Mouse (Mus musculus) intestine, postnatal 0 days (tissue): ENCODE measurements around the gene Cst7. TPM values are rescaled to one million over a fixed set of nuclear protein-coding genes. Genes with fewer than 3 reads are reported as not detected.

Experiments used
- ATAC-seq: fragments of 200-750 bp; cut with Nextera tagmentation; 2 replicates; pipeline ENCODE4 v1.8.0; 2017; ENCODE audit warnings: mild to moderate bottlenecking, moderate TSS enrichment, moderate library complexity
- H3K27ac ChIP-seq: fragments of 300-500 bp; sonication (generic); 2 replicates; pipeline ENCODE4 v1.5.1; 2014; ENCODE audit warnings: mild to moderate bottlenecking, low read depth, low read length, moderate library complexity
- H3K27me3 ChIP-seq: fragments of 300-500 bp; sonication (generic); replicated peaks from 2 replicates; pipeline ENCODE4 v1.6.1; 2014; ENCODE audit warnings: low read length, mixed read lengths; ENCODE audit not compliant: control insufficient read depth, insufficient read depth
- H3K36me3 ChIP-seq: fragments of 300-500 bp; sonication (generic); 2 replicates; pipeline ENCODE4 v1.6.1; 2014; ENCODE audit warnings: mild to moderate bottlenecking, moderate library complexity; ENCODE audit not compliant: control insufficient read depth, insufficient read depth
- H3K4me1 ChIP-seq: fragments of 300-500 bp; sonication (generic); replicated peaks from 2 replicates; pipeline ENCODE4 v1.6.1; 2014; ENCODE audit warnings: antibody characterized with exemption, low read length, mixed read lengths; ENCODE audit not compliant: control insufficient read depth, insufficient read depth
- H3K4me2 ChIP-seq: fragments of 300-500 bp; sonication (generic); replicated peaks from 2 replicates; pipeline ENCODE4 v1.6.1; 2014; ENCODE audit warnings: low read depth, mild to moderate bottlenecking, moderate library complexity
- H3K4me3 ChIP-seq: fragments of 300-500 bp; sonication (generic); 2 replicates; pipeline ENCODE4 v1.5.1; 2014; ENCODE audit warnings: low read depth, low read length
- H3K9ac ChIP-seq: fragments of 300-500 bp; sonication (generic); 2 replicates; pipeline ENCODE4 v1.6.1; 2014; ENCODE audit warnings: mild to moderate bottlenecking, low read depth, low read length
- H3K9me3 ChIP-seq: fragments of 300-500 bp; sonication (generic); 2 replicates; pipeline ENCODE4 v1.6.1; 2016; ENCODE audit warnings: mixed run types; ENCODE audit not compliant: control insufficient read depth
- CTCF ChIP-seq: sonication (generic); IDR thresholded peaks from 2 replicates; pipeline ENCODE4 v1.5.1; 2016; ENCODE audit warnings: low read depth, mild to moderate bottlenecking, control low read depth, antibody characterized with exemption, moderate library complexity
- whole genome bisulfite sequencing: fragments of 180-500 bp; shearing (Covaris S2); extraction: QIAGEN DNeasy Blood & Tissue Kit; methylation state at CpG from one replicate; pipeline ENCODE4 v1.1.7; 2014; 5-methylcytosine and 5-hydroxymethylcytosine counted together
- polyA plus RNA-seq: library from polyadenylated mRNA; unstranded; fragments of >200 nt; fragmentation: Nextera tagmentation; extraction: Ambion mirVana; gene quantifications from 2 replicates; pipeline ENCODE4 v1.2.1, GENCODE M21; 2015

Gene Cst7
- polyA plus RNA-seq, 1 experiment from 2014 or later = 0.16 TPM

- H3K27ac ChIP-seq = no peak overlapping the region
- no peaks in the 10 kb centered on the region for H3K36me3 ChIP-seq
- no peak for TF ChIP-seq CTCF
- H3K27me3 ChIP-seq = no peaks in the 10 kb centered on the region
- no peaks in the 10 kb centered on the region for H3K4me1 ChIP-seq
- ATAC-seq = no peak
- H3K4me3 ChIP-seq = no peak overlapping the region
- no peaks in the 10 kb centered on the region for H3K9me3 ChIP-seq
- no peak overlapping the region for H3K9ac ChIP-seq
- H3K4me2 ChIP-seq = no peak overlapping the region
- WGBS = 79% methylated on average over 3 of the region's 3 CpGs
Measured at GRCm38 (mm10) chr2:150572463-150572862, 2.2 kb downstream of the Cst7 start.

GRCm38 (mm10) chr2:150576256-150576655 lies 6.0 kb downstream of the Cst7 start:
- H3K9ac ChIP-seq = no peak overlapping the region
- WGBS = 96% methylated on average over 1 of the region's 1 CpGs
- no peak overlapping the region for H3K27ac ChIP-seq
- no peaks in the 10 kb centered on the region for H3K36me3 ChIP-seq
- no peak for ATAC-seq
- no peaks in the 10 kb centered on the region for H3K9me3 ChIP-seq
- H3K4me1 ChIP-seq = no peaks in the 10 kb centered on the region
- H3K4me2 ChIP-seq = no peak overlapping the region
- H3K4me3 ChIP-seq = no peak overlapping the region
- H3K27me3 ChIP-seq = no peaks in the 10 kb centered on the region
- TF ChIP-seq CTCF = no peak

GRCm38 (mm10) chr2:150578603-150579002 lies 8.4 kb downstream of the Cst7 start:
- WGBS = 82% methylated on average over 5 of the region's 5 CpGs
- Histone ChIP-seq H3K36me3 (peaks cover under 1% of the 10 kb centered on the region; the same call in 1 of the 2 replicates), H3K4me1 (no peaks in the 10 kb centered on the region), H3K27ac (no peak overlapping the region), H3K9me3 (no peaks in the 10 kb centered on the region), H3K9ac (no peak overlapping the region), H3K4me3 (no peak overlapping the region), H3K27me3 (no peaks in the 10 kb centered on the region), H3K4me2 (no peak overlapping the region)
- no peak for TF ChIP-seq CTCF
- no peak for ATAC-seq

- no peak overlapping the region for H3K4me3 ChIP-seq
- 73% methylated on average over 1 of the region's 1 CpGs for WGBS
Measured at GRCm38 (mm10) chr2:150579628-150580027, 9.4 kb downstream of the Cst7 start.

GRCm38 (mm10) chr2:150589076-150589475 lies 18.9 kb downstream of the Cst7 start:
- no peak for TF ChIP-seq CTCF
- no peak overlapping the region for H3K4me2 ChIP-seq
- 84% methylated on average over 11 of the region's 11 CpGs for WGBS
- H3K36me3 ChIP-seq = peaks cover 38% of the 10 kb centered on the region
- H3K4me3 ChIP-seq = no peak overlapping the region
- H3K9ac ChIP-seq = no peak overlapping the region
- no peaks in the 10 kb centered on the region for H3K27me3 ChIP-seq
- no peak for ATAC-seq
- no peaks in the 10 kb centered on the region for H3K4me1 ChIP-seq
- H3K27ac ChIP-seq = no peak overlapping the region
- H3K9me3 ChIP-seq = no peaks in the 10 kb centered on the region

More at GRCm38 (mm10) chr2:150579628-150580027, 9.4 kb downstream of the Cst7 start:
- Histone ChIP-seq H3K9ac (no peak overlapping the region), H3K27me3 (no peaks in the 10 kb centered on the region), H3K27ac (no peak overlapping the region), H3K36me3 (peaks cover 9% of the 10 kb centered on the region), H3K4me1 (no peaks in the 10 kb centered on the region), H3K9me3 (no peaks in the 10 kb centered on the region), H3K4me2 (no peak overlapping the region)
- ATAC-seq = no peak
- no peak for TF ChIP-seq CTCF

GRCm38 (mm10) chr2:150595411-150596190 lies 25.4 kb downstream of the Cst7 start:
- no peaks in the 10 kb centered on the region for H3K9me3 ChIP-seq
- no peak for ATAC-seq
- no peak overlapping the region for H3K27ac ChIP-seq
- H3K4me1 ChIP-seq = no peaks in the 10 kb centered on the region
- 80% methylated on average over 3 of the region's 3 CpGs for WGBS
- no peak overlapping the region for H3K9ac ChIP-seq
- no peak overlapping the region for H3K4me2 ChIP-seq
- no peak overlapping the region for H3K4me3 ChIP-seq
- no peaks in the 10 kb centered on the region; the same call in 1 of the 2 replicates for H3K36me3 ChIP-seq
- H3K27me3 ChIP-seq = no peaks in the 10 kb centered on the region
- no peak for TF ChIP-seq CTCF
